Mouse (Mus musculus) activated CD4-positive, CD25-positive, alpha-beta regulatory T cell, adult 4 months (primary cell): ENCODE measurements at regions not wholly inside any gene's neighbourhood (a gene's known extent, or its start where the extent isn't known, plus 50 kb on each side); places are given as distances from the start of the nearest gene placed in this dataset.

Source experiments
- ATAC-seq: one replicate; pipeline ENCODE4 v1.8.0; 2017

DNA sequence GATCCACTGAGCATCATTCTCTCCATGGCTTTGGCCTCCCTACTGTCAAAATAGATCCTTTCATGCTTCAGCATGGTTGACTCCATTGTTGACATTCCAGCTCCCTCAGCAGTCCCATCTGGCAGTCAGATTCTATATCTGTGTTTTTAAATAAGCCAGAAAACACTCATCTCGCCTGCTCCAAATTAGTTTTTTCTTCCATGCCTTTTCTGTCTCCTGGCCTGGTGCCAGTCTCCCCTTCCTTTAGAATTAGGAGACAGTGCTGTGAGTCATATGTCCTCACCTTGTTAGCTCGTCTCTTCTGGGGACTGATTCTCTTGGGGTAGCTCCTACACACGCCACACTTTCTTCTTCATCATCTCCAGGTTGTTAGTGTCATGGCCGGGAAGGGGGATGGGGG lies 302.2 kb downstream of the Cd83 start:
- no peak for ATAC-seq

DNA sequence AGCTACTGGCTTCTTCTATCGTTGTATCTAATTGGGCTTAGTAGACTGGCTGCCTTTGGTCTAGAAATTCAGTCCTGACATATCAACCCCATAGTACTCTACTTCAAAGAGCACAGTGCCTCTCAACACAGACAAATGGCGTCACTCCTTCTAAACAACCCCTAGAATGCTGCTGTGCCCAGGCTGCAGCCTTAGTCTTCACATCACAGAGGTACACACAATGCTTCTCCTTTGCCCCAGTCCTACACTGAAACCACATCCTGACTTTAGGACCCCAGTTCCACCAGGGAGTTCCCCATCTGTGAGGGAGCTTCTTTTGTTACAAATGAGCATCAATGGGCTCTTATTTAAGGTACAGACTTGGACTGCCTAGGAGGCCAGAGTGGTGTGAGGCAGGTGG lies 312.6 kb downstream of the Cd83 start:
- no peak for ATAC-seq

DNA sequence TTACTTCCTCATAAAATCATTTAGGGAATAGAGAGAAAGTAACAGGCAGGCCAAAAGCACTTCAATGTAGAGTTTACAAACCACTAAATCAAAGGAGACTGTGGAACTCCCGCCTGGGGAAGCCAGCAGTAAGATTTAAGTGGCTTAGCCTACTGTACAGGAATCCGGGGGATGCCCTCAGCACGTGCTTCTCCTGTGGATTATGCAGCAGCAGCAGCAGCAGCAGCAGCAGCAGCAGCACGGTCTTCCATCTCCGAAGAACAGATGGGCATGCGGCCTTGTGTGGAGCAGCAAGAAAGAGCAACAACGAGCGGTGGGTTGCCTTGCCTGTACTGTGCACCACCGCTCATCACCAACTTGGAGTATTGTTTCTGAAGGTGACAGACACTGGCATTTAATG lies 314.9 kb downstream of the Cd83 start:
- ATAC-seq = no peak

DNA sequence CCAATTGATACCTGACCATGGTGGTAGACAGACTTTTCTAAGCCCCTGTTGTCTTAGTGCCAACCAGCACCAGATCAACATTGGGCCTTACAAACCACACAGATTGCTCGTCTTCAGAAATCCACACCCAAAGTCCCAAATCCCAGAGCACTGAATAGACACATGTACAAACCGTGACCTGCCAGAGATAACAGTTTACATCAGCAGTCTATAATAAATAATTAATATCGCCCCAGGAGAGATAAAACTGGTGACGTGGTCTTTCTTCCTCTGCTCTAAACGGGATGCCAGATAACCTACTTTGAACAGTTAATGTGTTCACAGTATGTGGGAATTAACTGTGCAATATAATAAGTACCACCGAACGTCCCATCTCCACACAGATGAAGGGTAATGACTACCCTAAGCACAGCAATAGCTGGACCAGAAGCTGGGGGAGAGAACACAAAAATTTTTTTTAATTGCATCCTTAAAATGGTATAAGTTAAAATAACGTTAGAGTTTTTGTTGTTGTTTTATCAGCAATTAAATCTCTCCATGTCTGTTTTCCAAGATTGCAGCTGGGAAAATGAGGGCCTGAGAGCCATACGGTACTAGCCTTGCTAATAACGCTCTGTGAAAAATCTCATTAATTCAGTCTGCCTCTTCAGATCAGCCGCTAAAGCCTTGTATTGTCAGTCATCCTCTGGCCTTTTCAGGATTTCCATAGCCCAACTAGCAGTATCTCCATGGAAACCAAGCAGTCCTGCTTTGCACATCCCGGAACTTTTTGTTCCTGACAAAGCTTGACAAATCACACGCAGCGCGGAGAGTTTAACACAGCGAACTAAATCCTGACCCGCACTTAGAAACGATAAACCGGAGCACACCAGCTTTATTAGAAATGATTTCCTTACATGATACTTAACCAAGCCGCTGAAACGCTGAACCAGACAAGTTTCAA lies 315.8 kb downstream of the Cd83 start:
- ATAC-seq = no peak

DNA sequence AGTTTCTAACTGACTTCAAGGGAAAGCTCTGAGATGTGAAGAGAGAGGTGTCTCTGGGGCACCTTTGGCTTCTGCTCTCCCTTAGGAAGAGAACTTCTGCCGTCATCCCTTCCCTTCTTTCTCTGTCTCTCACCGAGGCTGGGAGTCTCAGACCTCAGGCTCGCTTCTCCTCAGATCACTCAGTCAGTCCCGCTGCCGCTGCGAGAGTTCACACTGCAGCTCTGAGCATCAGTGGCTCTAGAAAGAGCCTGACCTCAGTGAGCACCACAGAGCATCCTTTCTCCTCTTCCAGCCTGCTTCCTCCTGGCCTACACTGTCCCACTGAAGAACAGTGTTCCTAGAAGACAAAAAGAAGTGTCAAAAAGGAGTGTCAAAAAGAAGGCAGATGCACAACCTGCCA lies 316.6 kb downstream of the Cd83 start:
- ATAC-seq = no peak

DNA sequence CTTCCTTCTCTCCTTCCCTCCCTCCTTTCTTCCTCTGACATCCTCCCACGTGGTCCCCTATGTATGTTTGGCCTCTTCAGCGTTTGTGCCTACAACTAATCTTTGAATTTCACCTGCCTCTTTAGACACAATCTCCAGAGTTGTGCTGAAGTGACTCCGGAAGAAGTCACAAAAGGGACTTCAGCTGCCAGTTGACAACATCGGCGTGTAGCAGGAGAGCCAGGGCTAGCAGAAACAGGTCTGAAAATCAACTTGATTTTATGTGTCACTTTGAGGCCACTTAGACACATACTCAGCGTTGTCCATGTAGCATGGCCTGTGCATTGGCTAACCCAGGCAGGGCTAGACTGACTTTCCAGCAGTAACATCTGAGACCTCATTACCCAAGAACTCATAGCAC lies 317.2 kb downstream of the Cd83 start:
- no peak for ATAC-seq

DNA sequence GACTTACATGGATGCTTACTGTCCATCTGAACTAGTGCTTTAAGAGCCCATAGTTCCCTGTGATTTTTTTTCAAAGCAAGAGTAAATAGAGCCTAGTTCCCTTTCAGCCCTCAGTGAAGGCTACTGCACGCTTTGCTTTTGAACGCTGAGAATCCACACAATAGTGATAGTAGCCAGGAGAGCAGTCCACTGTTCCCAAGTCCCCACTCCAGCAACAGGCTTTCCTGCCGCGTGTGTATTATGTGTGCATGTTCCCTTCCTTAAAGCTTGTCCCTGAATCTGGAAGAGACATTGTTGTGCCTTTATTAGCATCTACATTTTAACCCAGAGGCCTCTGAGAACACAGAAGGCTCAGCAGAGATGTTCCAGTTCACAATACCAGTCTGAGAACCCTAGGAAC lies 317.7 kb downstream of the Cd83 start:
- no peak for ATAC-seq

DNA sequence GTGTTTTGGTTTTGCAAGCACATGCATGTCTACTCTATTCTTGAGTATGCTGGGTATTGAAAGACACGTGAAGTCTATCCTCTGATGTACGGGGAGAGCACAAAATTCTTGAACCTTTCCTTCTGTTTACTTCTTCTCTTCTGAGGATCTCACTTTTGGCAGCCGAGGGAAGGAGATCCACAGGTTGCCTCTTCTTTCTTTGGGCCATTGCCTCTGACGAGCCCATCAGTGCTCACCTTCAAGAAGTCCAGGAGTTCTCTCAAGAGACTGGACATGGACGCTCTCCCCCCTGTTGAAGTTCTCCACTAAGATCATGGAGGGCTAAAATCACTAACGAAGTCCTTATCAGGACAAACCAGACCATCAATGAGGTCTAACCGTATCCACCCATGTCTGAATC lies 318.8 kb downstream of the Cd83 start:
- no peak for ATAC-seq

DNA sequence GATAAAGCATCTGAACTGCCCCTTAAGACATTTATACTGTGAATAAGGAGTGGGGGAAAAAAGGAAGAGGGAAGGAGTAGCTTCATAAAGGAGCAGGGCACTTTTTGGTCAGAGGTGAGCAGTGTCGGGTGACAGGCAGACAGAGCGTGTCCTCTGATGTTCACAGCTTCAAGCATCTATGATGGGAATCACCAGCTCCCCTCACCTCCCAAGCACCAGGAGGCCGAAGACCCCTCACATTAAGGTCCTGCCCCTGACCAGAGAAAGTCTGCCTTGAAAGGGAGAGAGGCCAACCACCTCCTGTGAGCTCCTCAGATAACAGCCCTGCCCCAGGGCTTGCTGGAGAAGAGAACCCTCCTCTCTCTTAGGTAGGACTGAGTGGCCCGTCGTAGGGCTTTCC lies 320.6 kb downstream of the Cd83 start:
- ATAC-seq = no peak

DNA sequence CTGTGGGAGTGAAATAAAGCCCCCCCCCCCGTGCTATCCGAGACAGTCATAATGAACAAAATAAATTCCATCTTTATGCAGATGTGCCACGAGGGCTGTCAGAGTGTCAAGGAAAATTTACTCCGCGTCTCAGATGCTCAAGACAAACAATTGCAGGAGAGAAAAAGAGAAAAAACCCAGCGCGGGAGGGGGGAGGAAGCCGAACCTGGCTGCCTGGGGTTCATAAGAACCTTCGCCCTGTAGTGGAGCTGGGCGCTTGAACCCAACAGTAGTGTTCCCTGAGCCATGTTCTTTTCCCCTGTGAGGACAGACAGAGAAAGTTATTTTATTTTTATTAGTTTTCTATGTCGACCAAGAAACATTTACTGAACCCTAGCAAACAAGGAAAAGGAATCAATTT lies 324.1 kb downstream of the Cd83 start:
- ATAC-seq = no peak

DNA sequence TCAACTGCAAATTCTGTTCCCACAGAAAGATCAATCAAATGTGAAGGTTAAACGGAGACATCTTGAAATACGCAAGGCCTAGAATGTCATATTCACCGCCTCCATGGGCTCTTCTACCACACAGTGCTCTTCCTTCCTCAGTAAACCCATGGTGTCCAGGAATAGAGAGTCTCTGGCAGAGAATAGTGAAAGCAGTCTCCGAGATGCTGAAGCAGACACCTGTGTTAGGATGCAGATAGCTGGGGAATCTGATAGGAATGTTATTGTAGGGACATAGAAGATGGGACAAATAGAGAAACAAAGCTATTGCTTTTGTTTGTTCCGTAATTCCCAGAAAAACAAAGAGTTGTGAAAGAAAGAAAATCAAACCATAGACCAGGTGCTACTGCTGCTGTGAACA lies 328.5 kb downstream of the Cd83 start:
- ATAC-seq = no peak

DNA sequence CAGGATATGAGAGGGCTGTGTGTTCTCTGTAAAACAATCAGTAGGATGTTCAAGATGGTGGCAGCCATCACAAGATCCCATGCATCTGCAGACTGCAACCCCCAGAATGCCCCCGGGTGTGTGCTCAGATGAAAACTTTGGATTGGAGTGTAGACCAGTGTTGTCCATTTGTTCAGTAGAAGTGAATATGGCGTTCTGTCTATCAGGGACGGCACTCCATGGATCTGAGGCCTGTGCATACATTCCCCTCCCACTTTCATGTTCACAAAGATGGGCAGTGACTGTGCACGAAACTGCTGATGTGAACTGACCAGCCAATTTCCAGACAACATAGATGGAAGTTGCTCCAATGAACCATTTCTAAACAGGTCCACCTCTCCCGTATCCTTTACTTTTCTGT lies 330.3 kb downstream of the Cd83 start:
- no peak for ATAC-seq

DNA sequence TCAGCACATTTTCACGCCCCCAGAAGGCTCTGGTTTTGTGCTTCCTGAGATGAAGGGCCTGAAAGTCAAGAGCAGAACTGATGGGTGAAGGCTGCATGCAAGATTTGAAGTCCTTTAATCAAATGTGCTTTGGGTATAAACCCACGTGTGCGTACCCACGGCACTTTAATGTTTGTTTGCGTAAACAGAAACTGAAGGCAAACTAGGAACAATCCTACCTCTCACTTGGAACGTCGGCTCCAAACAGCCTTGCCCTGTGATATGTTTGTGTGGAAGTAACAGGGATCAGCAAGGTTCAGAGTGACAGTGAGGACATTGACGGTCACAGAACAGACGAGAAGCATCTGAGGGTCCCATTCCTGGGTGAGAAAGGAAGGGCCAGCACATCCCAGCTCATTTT lies 333.3 kb downstream of the Cd83 start:
- ATAC-seq = no peak

DNA sequence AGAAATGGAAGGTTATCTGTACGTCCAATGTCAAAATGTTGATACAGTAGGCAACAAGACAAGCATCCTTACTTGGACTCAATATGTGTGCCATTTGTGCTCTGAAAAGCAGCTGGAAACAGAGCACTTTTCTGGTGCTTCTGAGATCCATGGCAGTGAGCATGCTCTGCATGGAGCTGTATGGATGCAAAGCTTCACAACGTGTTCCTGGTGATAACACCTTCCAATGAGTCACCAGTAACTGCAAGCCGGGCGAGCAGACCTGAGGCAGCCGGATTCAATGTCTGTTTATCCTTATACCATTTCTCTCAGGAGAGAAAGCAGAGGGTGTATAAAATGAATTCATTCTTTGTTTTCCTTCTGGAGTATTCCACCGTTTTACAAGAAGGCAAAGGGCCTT lies 334.3 kb downstream of the Cd83 start:
- no peak for ATAC-seq

DNA sequence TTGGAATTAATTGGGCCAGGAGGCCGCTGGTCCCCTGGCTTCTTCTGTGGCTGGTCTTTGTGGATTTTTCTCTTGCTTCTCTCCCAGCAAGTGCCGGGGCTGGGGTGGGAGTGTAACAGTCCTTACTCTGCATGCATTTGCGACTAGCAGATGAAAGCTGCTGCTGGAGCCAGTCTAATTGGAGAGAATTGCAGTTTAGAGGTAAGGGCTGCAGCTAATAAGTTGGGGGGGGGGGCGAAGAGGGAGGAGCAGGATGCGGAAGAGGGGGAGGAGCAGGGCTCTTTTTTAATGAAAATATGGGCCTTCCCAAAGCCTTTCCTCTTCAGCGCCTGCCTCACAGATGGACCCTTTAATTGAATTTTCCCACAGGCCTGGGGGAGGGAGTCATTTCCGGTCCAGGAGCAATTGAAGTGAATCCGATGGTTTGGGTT lies 336.7 kb downstream of the Cd83 start:
- ATAC-seq = no peak

DNA sequence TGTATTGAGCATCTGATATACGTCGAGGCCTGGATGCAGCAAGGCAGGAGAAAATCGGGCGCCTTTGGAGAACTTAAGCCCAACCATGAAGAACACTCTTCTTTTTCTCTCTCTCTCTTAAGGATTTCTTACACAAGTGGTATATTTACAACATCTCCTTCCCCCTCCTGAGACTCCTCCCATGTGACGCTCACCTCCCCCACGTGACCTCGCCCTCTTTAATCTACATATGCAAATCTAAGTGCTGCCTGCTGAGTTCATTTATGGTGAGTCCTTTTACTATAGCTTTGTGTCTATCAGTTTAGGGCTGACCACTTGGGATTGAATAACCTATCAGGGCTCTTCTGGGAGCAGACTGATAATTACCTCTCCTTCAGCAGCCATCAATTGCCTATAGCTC lies 337.4 kb downstream of the Cd83 start:
- no peak for ATAC-seq

DNA sequence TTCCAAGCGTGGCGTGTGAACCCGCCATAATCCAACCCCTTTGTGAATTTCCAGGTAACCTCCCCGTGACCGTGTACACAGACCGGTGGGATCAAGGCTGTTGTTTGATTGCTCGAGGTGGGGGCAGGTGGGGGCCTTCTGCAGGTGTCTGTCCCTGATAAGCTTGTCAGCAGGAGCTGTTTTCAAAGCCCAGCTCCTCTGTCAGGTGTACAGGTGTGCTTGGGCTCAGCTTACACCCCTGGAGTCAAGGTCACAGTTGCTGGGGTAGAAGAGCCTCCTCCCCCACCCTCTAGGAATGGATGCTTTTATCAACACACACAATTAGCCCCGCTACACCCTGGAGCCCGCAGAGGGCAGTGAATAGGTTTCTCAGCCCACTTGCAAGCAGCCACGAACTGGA lies 341.6 kb downstream of the Cd83 start:
- no peak for ATAC-seq

DNA sequence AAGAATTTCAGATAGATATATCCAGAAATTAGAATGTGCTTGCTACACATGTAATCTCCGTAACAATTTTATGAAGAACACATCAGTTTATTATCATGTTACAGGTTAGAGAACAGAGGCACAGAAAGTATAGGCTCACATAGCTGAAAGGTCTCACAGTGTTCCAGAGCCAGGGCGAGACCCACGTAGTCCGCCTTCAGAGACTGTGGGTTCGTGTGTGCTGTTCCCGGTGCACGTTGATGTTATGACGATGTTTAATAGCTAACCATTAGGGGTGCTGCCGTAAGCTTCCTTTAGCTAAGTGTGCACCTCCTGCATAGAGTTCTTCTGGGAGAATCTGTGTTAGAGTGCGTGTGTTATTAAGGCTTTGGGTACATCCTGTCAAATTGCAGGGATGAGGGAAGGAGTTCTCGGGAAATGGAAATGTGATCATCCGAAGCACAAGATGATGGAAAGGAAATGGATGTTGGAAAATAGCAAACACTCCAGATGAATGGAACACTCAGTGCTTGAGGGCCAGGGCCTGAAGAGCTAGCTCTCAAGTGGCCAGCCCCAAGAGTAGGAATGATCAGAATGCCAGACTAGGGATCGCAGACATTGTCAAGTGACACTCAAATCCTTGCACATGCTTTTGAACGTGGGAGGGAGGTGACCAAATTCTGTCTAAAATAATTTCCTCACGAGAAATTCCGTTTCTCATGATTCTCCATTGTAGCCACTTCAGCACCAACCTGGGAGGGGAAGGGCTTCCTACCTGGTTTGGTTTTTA lies 344.1 kb downstream of the Cd83 start:
- no peak for ATAC-seq

DNA sequence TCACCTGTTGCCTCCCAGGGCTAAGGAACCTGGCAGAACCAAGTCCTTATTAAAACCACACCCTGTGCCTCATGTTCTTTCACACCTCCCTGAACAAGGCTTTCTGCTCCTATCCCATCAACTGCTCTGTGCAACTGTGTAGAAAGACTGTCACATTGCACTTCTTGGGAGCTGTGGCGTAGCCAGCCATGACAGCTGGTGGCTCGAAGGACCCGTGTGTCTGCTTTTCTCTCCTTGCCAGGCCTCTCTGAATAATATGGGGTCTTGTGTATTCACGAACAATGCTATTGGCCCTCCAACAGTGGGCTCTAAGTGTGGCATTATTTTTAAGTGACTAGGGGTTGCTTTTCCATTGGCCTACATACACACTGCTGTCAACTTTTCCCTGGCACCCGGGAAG lies 347.3 kb downstream of the Cd83 start:
- no peak for ATAC-seq

DNA sequence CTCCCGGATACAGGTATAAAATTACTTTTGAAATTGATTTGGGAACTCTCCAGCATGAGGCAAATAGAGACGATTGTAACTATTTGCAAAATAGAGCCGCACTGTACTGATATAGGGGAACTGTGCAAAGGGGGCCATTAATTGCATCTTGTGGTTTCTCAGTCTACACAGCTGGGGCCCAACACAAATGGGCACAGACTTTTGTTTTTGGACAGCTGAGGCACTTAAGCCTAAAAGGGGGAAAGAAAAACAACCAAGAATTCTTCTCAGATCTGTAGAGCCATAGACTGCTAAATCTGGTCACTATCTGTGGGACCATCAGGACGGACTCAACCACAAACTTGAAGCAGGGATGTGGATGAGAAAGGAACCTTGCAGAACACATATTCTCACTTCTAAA lies 347.9 kb downstream of the Cd83 start:
- ATAC-seq = no peak

DNA sequence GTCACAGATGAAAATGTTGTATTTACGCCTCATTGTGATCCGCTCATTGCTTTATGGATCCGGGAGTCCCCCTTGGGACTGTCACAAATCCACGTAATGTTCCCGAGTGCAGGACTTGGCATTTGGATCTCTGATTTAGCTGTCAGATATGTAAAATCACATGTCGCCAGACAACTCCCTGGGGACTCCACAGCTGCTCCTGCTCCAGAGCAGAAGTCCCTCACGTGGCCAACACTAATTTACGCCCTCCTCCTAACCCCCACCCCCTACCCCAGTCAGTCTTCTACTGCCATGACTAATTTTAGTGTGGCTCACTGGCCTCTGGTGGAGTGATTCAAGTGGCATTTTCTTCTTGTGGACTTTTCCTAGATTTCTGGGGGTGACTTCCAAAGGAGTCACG lies 348.9 kb downstream of the Cd83 start:
- no peak for ATAC-seq

DNA sequence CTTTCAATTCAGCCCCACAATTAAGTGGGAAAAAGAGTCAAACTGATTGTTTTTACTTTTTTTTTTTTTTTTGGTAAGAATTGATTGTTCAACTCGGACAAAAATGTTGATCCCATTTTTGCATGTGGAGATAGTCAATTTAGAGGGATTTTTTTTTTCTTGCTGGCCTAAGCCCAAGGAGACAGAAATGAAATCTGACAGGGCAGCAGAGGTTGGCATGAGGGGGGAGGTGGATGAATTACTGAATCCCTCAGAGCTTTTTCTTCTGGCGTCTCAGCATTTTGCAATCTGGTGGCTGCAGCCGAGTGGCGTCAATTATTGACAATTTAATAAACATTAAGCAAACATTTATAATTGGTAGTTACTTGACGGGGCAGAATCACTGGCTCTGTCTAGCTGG lies 356.6 kb downstream of the Cd83 start:
- ATAC-seq = no peak

DNA sequence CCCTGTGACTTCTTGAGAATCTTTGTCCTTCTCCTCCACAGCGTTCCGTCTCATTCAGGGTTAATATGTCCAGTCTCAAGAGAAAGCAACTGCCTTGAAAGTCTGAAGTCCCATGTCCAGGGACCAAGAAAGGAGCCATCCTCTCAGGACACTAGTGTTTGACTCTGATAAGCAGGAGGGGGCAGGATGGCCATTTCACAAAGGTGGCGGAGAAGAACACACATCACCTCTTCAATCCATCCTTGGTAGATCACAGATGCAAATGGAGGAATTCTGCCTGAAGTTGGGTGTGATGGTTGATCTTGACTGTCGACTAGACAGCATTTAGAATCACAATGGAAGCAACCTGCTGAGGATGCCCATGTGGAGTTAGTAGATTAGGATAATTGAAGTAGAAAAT lies 360.9 kb downstream of the Cd83 start:
- ATAC-seq = no peak

DNA sequence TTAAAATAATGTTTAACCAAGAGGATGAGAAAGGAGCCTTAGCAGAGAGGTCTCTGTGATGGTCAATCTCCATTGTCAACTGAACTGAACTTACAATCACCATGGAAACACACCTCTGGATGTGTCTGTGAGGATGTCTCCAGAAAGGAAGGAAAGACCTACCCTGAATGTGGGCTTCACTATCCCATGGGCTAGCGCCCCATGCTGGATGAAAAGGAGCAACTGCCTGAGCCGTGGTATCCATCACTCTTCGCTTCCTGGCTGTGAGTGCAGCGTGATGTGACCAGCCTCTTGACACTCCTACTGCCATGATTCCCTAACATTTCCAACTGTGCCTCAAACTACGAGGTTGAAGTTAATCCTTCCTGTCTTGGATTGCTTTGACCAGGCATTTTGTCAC lies 363.3 kb downstream of the Cd83 start:
- no peak for ATAC-seq
